In the genomic region with DNA sequence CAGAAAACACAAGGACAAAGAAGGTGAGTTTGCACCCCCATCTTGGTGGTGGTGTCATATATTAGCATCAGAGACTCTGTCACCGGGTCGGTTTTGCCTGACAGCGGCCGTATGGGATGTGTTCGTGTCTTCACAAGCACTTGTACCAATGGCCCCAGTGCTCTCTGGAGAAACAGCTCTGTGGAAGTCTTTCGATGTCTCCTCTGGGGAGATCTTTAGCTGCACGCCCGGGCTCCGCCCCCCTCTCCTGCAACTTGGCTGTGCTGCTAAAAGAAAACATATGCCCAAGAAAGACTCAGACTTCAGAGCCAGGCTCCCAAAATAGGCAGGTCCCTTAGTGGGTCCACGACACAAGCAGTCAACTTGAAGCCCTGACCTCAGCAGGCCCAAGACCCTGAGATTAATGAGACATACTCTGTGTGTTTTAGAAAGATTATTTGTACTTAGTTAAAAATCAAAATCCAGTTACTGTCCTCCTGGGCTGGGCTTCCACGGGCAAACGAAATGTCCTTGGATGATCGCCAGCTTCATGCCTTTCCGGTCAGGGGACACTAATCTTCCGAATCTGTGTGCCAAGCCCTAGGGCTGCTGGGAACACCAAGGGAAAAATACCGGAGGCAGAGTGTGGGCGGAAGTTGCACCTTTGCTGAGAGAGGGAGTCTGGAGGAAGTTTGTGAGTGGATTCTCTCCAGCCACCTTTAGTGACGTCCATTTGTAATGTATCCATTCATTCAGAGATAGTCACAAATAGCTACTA, we compare ENCODE assay signal across 8 mouse cellular contexts. TPM values are rescaled to one million over a fixed set of nuclear protein-coding genes. Genes with fewer than 3 reads are reported as not detected.
DNase-seq lines count a peak whose midpoint lies in the region; ATAC-seq and TF ChIP-seq lines count a peak whose summit lies in the region.

No protein-coding gene starts in this region.

- ATAC-seq in midbrain, embryonic 11.5 days (ENCODE audit: low FRiP score) = no peak
- ATAC-seq in intestine, embryonic 16.5 days = no peak
- ATAC-seq in stomach, embryonic 16.5 days (ENCODE audit: insufficient read depth, low FRiP score) = 0 out of 2 replicates have a peak, but pooled peaks have one; percentile 30

- WGBS in midbrain, embryonic 10.5 days = 77% methylated on average over 18 of the region's 18 CpGs
- WGBS in midbrain, embryonic 11.5 days = 74% methylated on average over 18 of the region's 18 CpGs
- WGBS in intestine, embryonic 16.5 days = 50% methylated on average over 18 of the region's 18 CpGs
- 28% methylated on average over 18 of the region's 18 CpGs for WGBS in lung, adult 2 months
- 37% methylated on average over 18 of the region's 18 CpGs for WGBS in stomach, embryonic 16.5 days

- H3K36me3 ChIP-seq in midbrain, embryonic 10.5 days = no peaks in the 10 kb centered on the region
- H3K36me3 ChIP-seq in midbrain, embryonic 11.5 days (ENCODE audit: control insufficient read depth, insufficient read depth, low read length) = no peaks in the 10 kb centered on the region
- no peaks in the 10 kb centered on the region for H3K36me3 ChIP-seq in intestine, embryonic 16.5 days (ENCODE audit: control insufficient read depth, insufficient read depth, low read length)
- H3K36me3 ChIP-seq in stomach, embryonic 16.5 days (ENCODE audit: control insufficient read depth, insufficient read depth, low read length) = no peaks in the 10 kb centered on the region

- no peak overlapping the region for H3K4me3 ChIP-seq in midbrain, embryonic 10.5 days
- H3K4me3 ChIP-seq in midbrain, embryonic 11.5 days (ENCODE audit: low read depth, low read length) = no peak overlapping the region
- no peak overlapping the region for H3K4me3 ChIP-seq in intestine, embryonic 16.5 days (ENCODE audit: low read length)
- no peak overlapping the region for H3K4me3 ChIP-seq in lung, adult 2 months (replicated peaks; ENCODE audit: extremely low read depth, low read depth, low read length)
- no peak overlapping the region for H3K4me3 ChIP-seq in stomach, embryonic 16.5 days (replicated peaks; ENCODE audit: low read length)

- no peaks in the 10 kb centered on the region for H3K9me3 ChIP-seq in midbrain, embryonic 10.5 days (replicated peaks)
- no peaks in the 10 kb centered on the region for H3K9me3 ChIP-seq in midbrain, embryonic 11.5 days (ENCODE audit: control insufficient read depth, low read length)
- no peaks in the 10 kb centered on the region for H3K9me3 ChIP-seq in intestine, embryonic 16.5 days (ENCODE audit: control insufficient read depth, low read length)
- no peaks in the 10 kb centered on the region for H3K9me3 ChIP-seq in stomach, embryonic 16.5 days (replicated peaks; ENCODE audit: control insufficient read depth, low read length)

- no peak for DNase-seq in midbrain, embryonic 10.5 days (ENCODE audit: low spot score)
- no peak for DNase-seq in midbrain, embryonic 11.5 days (ENCODE audit: low spot score, missing footprints)
- DNase-seq in cerebellum, postnatal 25 days = peak; percentile 73 to 75
- DNase-seq in heart, adult 18-20 months = peak; percentile 84
- DNase-seq in lung, adult 2 months = peak; percentile 42
- no peak for DNase-seq in c-Kit-positive CD71-positive TER-119-positive erythroid progenitor cells, embryonic 14.5 days (ENCODE audit: low spot score)

- peak overlapping the region; percentile 79; the same call in 1 of the 2 replicates for H3K27ac ChIP-seq in midbrain, embryonic 10.5 days (replicated peaks)
- no peak overlapping the region for H3K27ac ChIP-seq in midbrain, embryonic 11.5 days (ENCODE audit: low read depth, low read length)
- peak overlapping the region; percentile 57 for H3K27ac ChIP-seq in intestine, embryonic 16.5 days (ENCODE audit: low read length)
- peak overlapping the region; percentile 73 for H3K27ac ChIP-seq in stomach, embryonic 16.5 days (ENCODE audit: low read length)

- no peak overlapping the region for H3K9ac ChIP-seq in midbrain, embryonic 11.5 days (ENCODE audit: low read length)
- H3K9ac ChIP-seq in intestine, embryonic 16.5 days (ENCODE audit: low read depth, low read length) = 0 out of 2 replicates have a peak overlapping the region, but pooled peaks have one; percentile 6
- H3K9ac ChIP-seq in stomach, embryonic 16.5 days (ENCODE audit: low read length) = 0 out of 2 replicates have a peak overlapping the region, but pooled peaks have one; percentile 42

- no peak for TF ChIP-seq CTCF in lung, adult 2 months (IDR thresholded peaks at IDR 0.05; ENCODE audit: insufficient read depth, low read length)

- H3K4me2 ChIP-seq in midbrain, embryonic 11.5 days = no peak overlapping the region
- no peak overlapping the region for H3K4me2 ChIP-seq in intestine, embryonic 16.5 days (ENCODE audit: low read depth, low read length)
- 0 out of 2 replicates have a peak overlapping the region, but pooled peaks have one; percentile 4 for H3K4me2 ChIP-seq in stomach, embryonic 16.5 days (ENCODE audit: low read depth, low read length)

- no peak for TF ChIP-seq POLR2A in lung, adult 2 months (IDR thresholded peaks at IDR 0.05; ENCODE audit: borderline replicate concordance, extremely low read depth, low read depth, low read length)

- H3K4me1 ChIP-seq in midbrain, embryonic 10.5 days = peaks cover 39% of the 10 kb centered on the region
- peaks cover 16% of the 10 kb centered on the region for H3K4me1 ChIP-seq in midbrain, embryonic 11.5 days (ENCODE audit: control insufficient read depth, insufficient read depth, low read length)
- H3K4me1 ChIP-seq in intestine, embryonic 16.5 days (ENCODE audit: control insufficient read depth, insufficient read depth, low read length) = peaks cover 12% of the 10 kb centered on the region
- H3K4me1 ChIP-seq in lung, adult 2 months (ENCODE audit: control insufficient read depth, insufficient read depth, low read length) = peaks cover 3% of the 10 kb centered on the region
- peaks cover 35% of the 10 kb centered on the region for H3K4me1 ChIP-seq in stomach, embryonic 16.5 days (ENCODE audit: control insufficient read depth, insufficient read depth, low read length)

- peaks cover 9% of the 10 kb centered on the region; the same call in 1 of the 2 replicates for H3K27me3 ChIP-seq in midbrain, embryonic 10.5 days (ENCODE audit: low read depth, poor library complexity, severe bottlenecking)
- no peaks in the 10 kb centered on the region for H3K27me3 ChIP-seq in midbrain, embryonic 11.5 days (ENCODE audit: control insufficient read depth, insufficient read depth, low read length)
- H3K27me3 ChIP-seq in intestine, embryonic 16.5 days (replicated peaks; ENCODE audit: control insufficient read depth, insufficient read depth, low read length) = no peaks in the 10 kb centered on the region
- no peaks in the 10 kb centered on the region for H3K27me3 ChIP-seq in stomach, embryonic 16.5 days (ENCODE audit: control insufficient read depth, insufficient read depth, low read length)

RNA-seq across cellular contexts. Expression of a gene that starts 41.7 kb away (rescaled TPM):
- polyA plus RNA-seq in midbrain, embryonic 10.5 days (2016; fragmentation: Nextera tagmentation; extraction: Ambion mirVana) = 48.8 and 57.6 TPM in 2 replicates
- polyA plus RNA-seq in midbrain, embryonic 11.5 days (2014; fragmentation: Nextera tagmentation; extraction: Ambion mirVana) = 61.9 and 65.7 TPM in 2 replicates
- 10 to 100 TPM; 20.3 to 31.3 TPM for total RNA-seq in heart, adult 18-20 months (2021)
- 65.7 and 72.7 TPM in 2 replicates for polyA plus RNA-seq in intestine, embryonic 16.5 days (2015; fragmentation: Nextera tagmentation; extraction: Ambion mirVana)
- 4.1 and 8.0 TPM in 2 replicates for polyA plus RNA-seq in lung, adult 2 months (2012; rRNA removed)
- polyA plus RNA-seq in stomach, embryonic 16.5 days (2015; fragmentation: Nextera tagmentation; extraction: Ambion mirVana) = 94.1 and 101 TPM in 2 replicates

Comparison
In these comparisons a context has a peak if more than half of its experiments do, and no peak if none do; other contexts are left out.
1. DNase-seq: peak in cerebellum, postnatal 25 days (2 of 2), heart, adult 18-20 months (2 of 2) and lung, adult 2 months (single experiment); none in midbrain, embryonic 10.5 days (single experiment), midbrain, embryonic 11.5 days (single experiment) and c-Kit-positive CD71-positive TER-119-positive erythroid progenitor cells, embryonic 14.5 days (single experiment).